Mouse (Mus musculus): ENCODE data around the gene Sntg2.

Sntg2 gene

DNA sequence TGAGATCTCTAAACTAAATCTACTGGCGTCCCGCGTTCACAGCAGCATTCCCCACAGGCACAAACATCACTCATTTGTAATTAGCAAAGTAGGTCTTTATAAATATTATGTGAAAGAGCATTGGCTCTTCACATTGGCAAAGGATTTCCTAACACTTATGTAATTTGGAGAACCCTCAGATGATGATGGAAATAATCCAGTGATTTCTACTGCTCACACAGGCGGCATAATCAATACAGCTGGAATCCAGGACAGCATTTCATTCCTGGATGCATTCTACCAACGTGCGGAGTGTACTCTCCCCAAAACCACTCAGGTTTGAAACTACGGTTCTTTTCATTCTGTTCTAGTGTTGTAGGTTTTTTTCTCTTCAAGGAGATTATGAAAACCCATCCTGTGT is 172.6 kb downstream of the Sntg2 start:
- DNase-seq = no peak

- DNase-seq = peak; percentile 5
Measured at GRCm38 (mm10) chr12:30199735-30200134, 173.4 kb downstream of the Sntg2 start.

- DNase-seq = no peak
Measured at GRCm38 (mm10) chr12:30198250-30198649, 174.9 kb downstream of the Sntg2 start.

- no peak for DNase-seq
Measured at GRCm38 (mm10) chr12:30181721-30182120, 191.5 kb downstream of the Sntg2 start.

GRCm38 (mm10) chr12:30179623-30180022 is 193.6 kb downstream of the Sntg2 start:
- DNase-seq = no peak

- no peak for DNase-seq
Measured at GRCm38 (mm10) chr12:30177966-30178365, 195.2 kb downstream of the Sntg2 start.

GRCm38 (mm10) chr12:30177529-30177928 is 195.6 kb downstream of the Sntg2 start:
- DNase-seq = no peak

DNA sequence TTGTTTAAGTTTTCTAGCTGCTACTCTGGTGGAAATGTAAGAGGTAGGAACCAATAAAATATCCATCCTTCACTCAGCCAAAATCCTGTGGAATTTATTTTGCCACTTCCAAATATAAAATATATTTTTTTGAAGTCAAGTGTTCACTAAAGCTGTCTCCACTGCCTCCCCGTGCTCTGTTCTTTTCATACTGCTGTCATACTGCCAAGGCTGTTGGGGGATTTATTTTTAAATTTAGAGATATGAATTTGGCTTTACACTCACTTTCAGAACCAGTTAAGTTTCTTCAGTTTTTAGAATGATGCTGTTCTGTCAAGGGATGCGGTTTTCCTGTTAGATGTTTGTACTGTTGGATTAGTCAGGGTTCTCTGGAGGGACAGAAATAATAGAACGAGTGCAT is 204.7 kb downstream of the Sntg2 start:
- DNase-seq = no peak

- DNase-seq = no peak
Measured at GRCm38 (mm10) chr12:30164538-30164937, 208.6 kb downstream of the Sntg2 start.

DNA sequence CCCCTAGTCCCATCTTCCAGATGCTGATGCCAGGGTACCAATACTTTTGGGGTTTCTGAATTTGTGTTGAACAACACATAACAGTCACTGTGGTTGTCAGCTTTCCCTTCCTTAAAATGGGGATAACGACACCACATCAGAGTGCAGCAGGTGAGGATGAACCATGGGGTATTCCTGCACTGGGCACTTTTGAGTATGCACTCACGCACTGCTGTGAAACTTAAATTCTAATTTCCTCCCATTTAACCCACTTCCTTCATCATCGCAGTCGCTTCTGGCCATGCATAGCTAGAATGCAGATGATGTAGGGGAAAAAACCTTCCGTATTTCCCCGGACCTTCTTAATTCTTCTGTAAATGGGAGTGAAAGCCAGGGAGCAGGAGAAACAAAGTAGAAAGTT is 209.2 kb downstream of the Sntg2 start:
- no peak for DNase-seq

- no peak for DNase-seq
Measured at GRCm38 (mm10) chr12:30161731-30162406, 211.3 kb downstream of the Sntg2 start.

GRCm38 (mm10) chr12:30160475-30160874 is 212.7 kb downstream of the Sntg2 start:
- DNase-seq = no peak

GRCm38 (mm10) chr12:30159788-30160187 is 213.4 kb downstream of the Sntg2 start:
- DNase-seq = no peak

DNA sequence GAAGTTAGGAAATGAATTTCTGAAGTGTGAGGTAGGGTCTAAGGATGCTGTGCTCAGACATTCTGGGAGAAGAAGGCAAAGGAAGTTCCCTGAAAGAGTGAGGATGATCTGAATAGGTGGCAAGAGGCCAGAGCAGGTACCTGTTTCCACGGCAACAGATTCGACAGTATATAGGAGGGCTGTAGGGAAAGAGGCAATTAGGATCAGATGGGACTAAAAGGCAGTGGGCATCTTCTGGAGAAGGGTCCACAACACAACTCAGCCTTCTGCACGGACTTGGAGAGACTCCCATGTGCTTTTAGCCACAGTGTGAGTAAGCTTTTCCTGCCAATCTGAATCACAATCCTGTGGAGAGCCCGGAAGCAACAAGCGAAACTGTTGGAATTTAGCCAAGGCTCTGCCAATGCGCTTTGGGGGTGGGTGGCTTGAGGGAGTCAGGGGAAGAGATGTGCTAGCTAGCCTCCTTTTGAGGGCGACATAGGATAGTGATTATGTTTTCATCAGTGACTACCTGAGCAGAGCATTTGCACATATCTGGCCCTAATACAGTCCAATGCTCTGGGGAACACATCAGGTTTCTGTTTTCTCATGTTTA is 219.0 kb downstream of the Sntg2 start:
- no peak for DNase-seq

- no peak for DNase-seq
Measured at GRCm38 (mm10) chr12:30142085-30142484, 231.1 kb downstream of the Sntg2 start.

DNA sequence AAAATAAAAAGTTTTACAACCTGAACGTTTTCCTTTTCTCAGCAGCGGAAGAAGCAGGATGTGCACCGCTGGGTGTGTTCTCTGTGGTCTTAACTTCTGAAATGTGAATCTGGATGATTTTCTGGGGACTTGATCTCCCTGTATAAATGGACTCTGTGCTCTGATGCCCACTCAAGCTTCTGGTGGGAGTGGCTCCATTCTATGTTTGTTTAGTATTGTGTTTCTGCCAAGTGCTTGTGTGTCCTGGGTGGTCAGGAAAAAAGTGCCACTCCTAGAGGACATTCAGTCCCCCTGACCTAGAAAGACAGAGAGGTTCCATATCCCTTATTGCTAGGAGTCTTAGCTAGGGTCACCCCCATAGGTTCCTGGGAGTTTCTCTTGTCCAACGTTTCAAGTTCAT is 240.7 kb downstream of the Sntg2 start, which contains the start of gene Tpo:
TSS of gene Tpo (minus strand) at position 101 of the 400 bp plus-strand sequence.
- no peak for DNase-seq

DNA sequence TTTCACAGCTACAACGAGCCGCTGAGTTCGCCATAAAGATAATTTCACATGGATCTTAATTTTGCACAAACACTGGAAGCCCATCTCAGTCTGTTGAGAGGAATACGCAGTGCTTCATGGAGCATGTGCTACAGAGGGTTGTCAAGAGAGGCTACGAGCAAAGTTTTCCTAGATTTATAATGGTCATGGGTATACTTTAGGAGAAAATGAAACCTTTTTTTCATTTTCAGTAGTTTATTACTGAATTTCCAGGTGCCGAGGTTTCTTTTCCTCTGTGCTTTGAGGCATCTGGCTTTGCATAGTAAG is 243.8 kb downstream of the Sntg2 start:
- no peak for DNase-seq

DNA sequence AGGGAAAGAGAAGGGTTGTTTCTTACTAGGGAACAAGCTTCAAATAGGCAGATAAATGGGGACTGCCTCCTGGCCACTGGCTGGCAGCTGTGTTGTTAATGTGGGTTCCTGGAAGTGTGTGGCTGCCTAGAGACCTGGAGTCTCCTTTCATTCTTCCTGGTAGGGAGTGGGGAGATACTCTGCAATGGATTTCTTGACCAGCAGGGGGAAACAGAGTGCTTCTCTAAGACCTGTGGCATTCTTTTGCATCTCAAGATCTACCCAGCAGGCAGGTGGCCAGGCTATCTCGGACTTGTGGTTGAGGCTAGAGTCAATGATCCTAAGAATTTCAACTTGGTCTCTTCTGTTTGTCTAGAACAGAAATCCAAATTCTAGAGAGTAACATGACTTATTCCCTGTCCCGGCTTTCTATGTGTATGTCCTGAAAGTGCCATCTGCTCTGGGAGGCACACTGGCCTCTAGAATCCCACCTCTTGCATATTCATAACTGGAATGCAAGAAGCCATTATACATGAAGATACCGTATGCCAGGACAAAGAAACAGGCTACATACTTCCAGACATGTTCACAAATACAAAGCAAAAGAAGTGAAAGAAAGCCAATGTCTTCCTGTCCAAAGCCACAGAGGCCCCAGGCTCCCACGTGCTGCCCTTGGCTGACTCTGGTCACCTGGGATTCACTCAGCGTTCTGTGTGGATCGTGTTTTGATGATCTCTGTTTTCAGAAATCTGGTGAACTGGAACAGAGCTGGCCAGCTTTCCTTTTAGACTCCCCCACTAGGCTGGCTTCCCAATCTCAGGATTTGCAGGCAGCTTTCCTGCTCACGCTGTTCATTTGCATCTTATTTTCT is 244.4 kb downstream of the Sntg2 start:
- peak; percentile 43 for DNase-seq

All from cerebellum, adult 9-10 months (tissue).